Mouse (Mus musculus) effector memory CD4-positive, alpha-beta T cell, adult 5 months (primary cell): ENCODE data around the gene D630023F18Rik. TPM values are rescaled to one million over a fixed set of nuclear protein-coding genes. Genes with fewer than 3 reads are reported as not detected.

Source experiments
- polyA plus RNA-seq: library from polyadenylated mRNA; unstranded; fragments of 100-300 nt; shearing (Covaris generic); gene quantifications from one replicate; pipeline ENCODE4 v1.2.1, GENCODE M21; 2017

The D630023F18Rik gene
- polyA plus RNA-seq: not detected

DNA sequence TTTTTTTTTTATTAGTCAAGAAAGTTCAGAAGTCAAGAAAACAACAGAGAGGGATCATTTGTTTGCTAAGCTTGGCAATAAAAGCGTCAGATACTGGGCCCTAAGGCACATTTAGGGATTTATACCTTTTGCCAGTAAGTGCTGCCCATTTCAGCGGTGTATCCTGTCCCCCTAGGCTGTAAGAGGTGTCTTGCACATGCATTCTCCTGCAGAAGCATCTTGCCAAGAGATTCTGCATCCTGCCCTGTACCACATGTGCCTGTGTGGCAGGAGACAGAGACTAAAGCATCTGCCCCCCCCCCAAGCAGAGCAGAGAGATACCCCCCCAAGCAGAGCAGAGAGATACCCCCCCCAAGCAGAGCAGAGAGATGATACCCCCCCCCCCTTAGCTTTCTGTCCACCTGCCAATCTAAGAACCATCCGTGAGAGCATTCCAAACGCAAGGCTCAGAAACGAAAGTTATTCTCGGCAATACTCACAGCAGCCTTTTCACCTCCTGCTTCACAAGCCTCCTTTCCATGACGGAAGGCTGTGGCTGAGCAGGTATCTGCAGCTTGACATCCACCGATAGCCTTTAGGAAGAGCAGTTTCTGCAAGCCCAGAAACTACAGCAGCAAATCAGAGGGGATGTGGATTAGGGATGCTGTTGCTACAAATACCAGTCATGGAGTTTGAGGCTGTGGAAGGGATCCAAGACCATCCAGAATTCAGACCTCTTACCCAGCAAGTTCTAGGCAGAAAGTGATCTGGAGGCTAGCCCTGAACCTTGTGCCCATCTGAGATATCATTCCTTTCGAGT, at the start of gene D630023F18Rik:
TSS of gene D630023F18Rik (minus strand) at position 641 of the 799 bp plus-strand sequence.

DNA sequence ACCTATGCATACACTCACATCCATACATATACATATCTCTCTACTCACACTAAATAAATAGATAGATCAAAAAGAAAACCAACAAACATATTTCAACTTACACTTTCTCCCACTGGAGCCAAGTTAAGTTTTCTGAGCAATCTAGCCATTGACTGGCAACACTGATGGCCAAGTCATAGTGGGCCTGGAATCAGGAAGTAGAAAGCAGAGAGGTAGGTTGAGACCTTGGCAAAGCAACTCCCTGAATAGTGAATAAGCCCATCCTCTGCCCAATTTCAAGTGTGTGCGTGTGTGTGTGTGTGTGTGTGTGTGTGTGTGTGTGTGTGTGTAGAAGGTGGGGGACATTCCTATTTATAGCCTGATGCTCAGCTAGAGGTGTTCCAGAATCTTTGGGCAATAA, 3.6 kb downstream of the D630023F18Rik start, which contains the start of gene Gm28845:
TSS of gene Gm28845 (minus strand) at position 121 of the 400 bp plus-strand sequence.

DNA sequence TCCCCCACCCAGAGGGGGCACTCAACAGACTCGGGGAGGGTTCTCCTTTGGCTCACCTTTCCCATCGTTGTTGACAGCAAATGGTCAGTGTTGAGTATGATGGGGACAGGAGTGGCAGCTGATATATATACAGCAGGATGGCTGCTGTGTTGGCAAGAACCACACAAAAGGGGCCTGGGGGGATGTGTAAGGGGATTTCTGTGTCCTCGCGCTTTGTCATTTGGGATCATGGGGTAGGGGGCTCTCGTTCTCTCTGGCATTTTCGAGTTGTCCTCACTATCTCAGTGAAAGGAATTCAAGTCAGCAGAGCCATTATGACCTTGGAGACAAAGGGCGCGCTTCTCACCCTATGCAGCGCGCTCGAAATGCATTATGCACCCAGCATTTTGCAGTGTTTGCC, 19.7 kb downstream of the D630023F18Rik start, which contains the start of gene Cryga:
TSS of gene Cryga (minus strand) at position 101 of the 400 bp plus-strand sequence.

DNA sequence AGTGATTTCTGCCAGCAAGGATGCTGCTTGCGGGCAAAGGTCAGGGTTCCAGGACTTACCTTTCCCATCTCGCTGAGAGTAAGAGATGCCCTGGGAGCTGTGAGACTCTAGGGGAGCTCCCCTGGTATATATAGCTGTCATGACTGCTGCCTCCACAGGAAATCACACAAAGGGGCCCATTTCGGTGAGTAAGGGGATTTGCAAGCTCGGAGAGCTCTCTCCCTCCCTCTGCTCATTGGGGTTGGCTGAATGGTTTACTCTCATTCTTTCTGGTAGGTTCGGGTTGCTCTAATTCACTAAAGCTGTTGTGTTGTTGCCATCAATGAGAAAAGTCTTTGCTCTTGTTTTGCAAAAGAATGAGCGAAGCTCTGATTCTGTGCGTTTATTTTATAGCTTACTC, 40.8 kb downstream of the D630023F18Rik start, which contains the start of gene Crygb:
TSS of gene Crygb (minus strand) at position 101 of the 400 bp plus-strand sequence.

GRCm38 (mm10) chr1:65073589-65073988, 49.4 kb downstream of the D630023F18Rik start, which contains the start of gene Crygc:
Gene Crygc, minus strand, starts transcription at chr1:65073689.

DNA sequence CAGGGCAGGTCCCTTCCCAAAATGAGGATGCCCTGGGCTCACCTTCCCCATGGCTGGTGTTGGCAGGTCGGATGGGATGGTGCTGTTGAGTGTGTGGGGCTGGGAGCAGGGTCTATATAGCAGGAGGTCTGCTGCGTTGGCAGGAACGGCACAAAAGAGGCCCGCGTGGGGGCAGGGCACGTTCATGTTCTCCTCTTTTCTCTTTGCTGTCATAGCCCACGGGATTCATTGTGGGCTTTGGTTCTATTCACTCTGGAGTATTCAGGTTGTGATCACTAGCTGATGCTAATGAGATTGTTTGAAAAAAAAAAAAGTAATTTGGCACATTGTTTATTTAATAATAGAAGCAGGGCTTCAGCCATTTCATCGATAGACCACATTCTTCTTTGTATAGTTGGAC, 59.7 kb downstream of the D630023F18Rik start, which contains the start of gene Crygd:
TSS of gene Crygd (minus strand) at position 101 of the 400 bp plus-strand sequence.

Other genes starting within 250 kb of the D630023F18Rik start
- gene Plekhm3, start 166.4 kb downstream of the D630023F18Rik start, polyA plus RNA-seq: 36.3 TPM
- gene Akr1cl, start 90.5 kb downstream of the D630023F18Rik start, polyA plus RNA-seq: 0.52 TPM
- not detected for gene Cryge, start 72.1 kb downstream of the D630023F18Rik start, polyA plus RNA-seq
- gene Crygd, start 59.8 kb downstream of the D630023F18Rik start, polyA plus RNA-seq: not detected
- gene Crygc, start 49.5 kb downstream of the D630023F18Rik start, polyA plus RNA-seq: not detected
- gene Crygb, start 40.9 kb downstream of the D630023F18Rik start, polyA plus RNA-seq: not detected
- gene Cryga, start 19.8 kb downstream of the D630023F18Rik start, polyA plus RNA-seq: not detected
- gene Gm28845, start 3.7 kb downstream of the D630023F18Rik start, polyA plus RNA-seq: not detected
- gene Idh1, start 63.3 kb upstream of the D630023F18Rik start, polyA plus RNA-seq: 3.5 TPM
- gene Pikfyve, start 63.5 kb upstream of the D630023F18Rik start, polyA plus RNA-seq: 22.2 TPM
- gene Pth2r, start 158.8 kb upstream of the D630023F18Rik start, polyA plus RNA-seq: not detected